Mouse (Mus musculus) testis, adult 2 months (tissue): ENCODE results near the gene Gdf11. TPM values are rescaled to one million over a fixed set of nuclear protein-coding genes. Genes with fewer than 3 reads are reported as not detected.
A peak's percentile ranks its signal among the peaks of the same experiment; 100 is the strongest.

Experiments used
- H3K27ac ChIP-seq: fragments of 200-500 bp; 2 replicates; pipeline ENCODE4 v1.5.1; 2012; ENCODE audit warnings: low read depth, low read length; ENCODE audit not compliant: control insufficient read depth, insufficient read depth
- H3K27me3 ChIP-seq: fragments of 200-500 bp; 2 replicates; pipeline ENCODE4 v1.6.1; 2012; ENCODE audit warnings: mild to moderate bottlenecking, low read length, moderate library complexity; ENCODE audit not compliant: control insufficient read depth, insufficient read depth
- H3K36me3 ChIP-seq: fragments of 200-500 bp; 2 replicates; pipeline ENCODE4 v1.6.1; 2012; ENCODE audit warnings: mild to moderate bottlenecking, low read length; ENCODE audit not compliant: control insufficient read depth, insufficient read depth
- H3K4me1 ChIP-seq: fragments of 200-500 bp; 2 replicates; pipeline ENCODE4 v1.6.1; 2012; ENCODE audit warnings: low read length; ENCODE audit not compliant: control insufficient read depth, insufficient read depth
- H3K4me3 ChIP-seq: fragments of 200-500 bp; 2 replicates; pipeline ENCODE4 v1.5.1; 2012; ENCODE audit warnings: low read depth, mild to moderate bottlenecking, low read length, moderate library complexity, mixed read lengths; ENCODE audit not compliant: control insufficient read depth
- CTCF ChIP-seq: fragments of 200-500 bp; IDR thresholded peaks from 2 replicates; pipeline ENCODE4 v1.5.1; 2012; ENCODE audit warnings: low read depth, mild to moderate bottlenecking, inconsistent platforms, low read length, moderate library complexity; ENCODE audit not compliant: control insufficient read depth, insufficient read depth, insufficient replicate concordance
- POLR2A ChIP-seq: fragments of 200-500 bp; IDR thresholded peaks from 2 replicates; pipeline ENCODE4 v1.6.1; 2012; ENCODE audit warnings: low read depth, mild to moderate bottlenecking, inconsistent platforms, low read length, moderate library complexity; ENCODE audit not compliant: control insufficient read depth
- polyA plus RNA-seq: library from polyadenylated mRNA; depleted of rRNA; stranded (reverse); fragments of >200 nt; gene quantifications from 2 replicates; pipeline ENCODE4 v1.2.3, GENCODE M21; 2012

The Gdf11 gene
- polyA plus RNA-seq, 1 experiment: 0.93 TPM

GRCm38 (mm10) chr10:128899759-128900490 lies 8.4 kb upstream of the Gdf11 start:
- Histone ChIP-seq H3K27me3 (no peaks in the 10 kb centered on the region), H3K4me3 (no peak overlapping the region), H3K4me1 (peaks cover 18% of the 10 kb centered on the region), H3K36me3 (no peaks in the 10 kb centered on the region), H3K27ac (no peak overlapping the region)
- no peak for TF ChIP-seq CTCF
- TF ChIP-seq POLR2A: no peak

GRCm38 (mm10) chr10:128897501-128897900 lies 6.0 kb upstream of the Gdf11 start:
- no peak for TF ChIP-seq CTCF
- no peak for TF ChIP-seq POLR2A
- Histone ChIP-seq H3K4me3 (peak overlapping the region; percentile 18), H3K27me3 (no peaks in the 10 kb centered on the region), H3K27ac (no peak overlapping the region), H3K36me3 (no peaks in the 10 kb centered on the region), H3K4me1 (peaks cover 23% of the 10 kb centered on the region)

GRCm38 (mm10) chr10:128896807-128897206 lies 5.3 kb upstream of the Gdf11 start:
- H3K27me3 ChIP-seq: no peaks in the 10 kb centered on the region
- no peak overlapping the region; the same call in none of the 2 replicates for H3K27ac ChIP-seq
- peak overlapping the region; percentile 90 for H3K4me3 ChIP-seq
- TF ChIP-seq POLR2A: no peak
- TF ChIP-seq CTCF: no peak
- H3K4me1 ChIP-seq: peaks cover 28% of the 10 kb centered on the region
- H3K36me3 ChIP-seq: no peaks in the 10 kb centered on the region

- H3K4me3 ChIP-seq: peak overlapping the region; percentile 90
- peak; percentile 51; the same call in 1 of the 2 replicates for TF ChIP-seq POLR2A
- no peak for TF ChIP-seq CTCF
- peak overlapping the region; percentile 85 for H3K27ac ChIP-seq
- H3K36me3 ChIP-seq: no peaks in the 10 kb centered on the region
- no peaks in the 10 kb centered on the region for H3K27me3 ChIP-seq
- peaks cover 29% of the 10 kb centered on the region for H3K4me1 ChIP-seq
Observed at GRCm38 (mm10) chr10:128895952-128896693, 4.6 kb upstream of the Gdf11 start.

- no peaks in the 10 kb centered on the region for H3K27me3 ChIP-seq
- H3K4me1 ChIP-seq: peaks cover 30% of the 10 kb centered on the region
- peak overlapping the region; percentile 90 for H3K4me3 ChIP-seq
- TF ChIP-seq POLR2A (no peak), CTCF (peak; percentile 23; the same call in 1 of the 2 replicates)
- peak overlapping the region; percentile 85; the same call in 1 of the 2 replicates for H3K27ac ChIP-seq
- no peaks in the 10 kb centered on the region for H3K36me3 ChIP-seq
Observed at GRCm38 (mm10) chr10:128895437-128895836, 3.9 kb upstream of the Gdf11 start.

GRCm38 (mm10) chr10:128892246-128892645 lies 728 bp upstream of the Gdf11 start:
- TF ChIP-seq CTCF: no peak
- TF ChIP-seq POLR2A: no peak
- peaks cover 30% of the 10 kb centered on the region for H3K4me1 ChIP-seq

More at GRCm38 (mm10) chr10:128892246-128892645, 728 bp upstream of the Gdf11 start:
- H3K36me3 ChIP-seq: no peaks in the 10 kb centered on the region
- no peak overlapping the region for H3K27ac ChIP-seq
- H3K4me3 ChIP-seq: peak overlapping the region; percentile 70
- no peaks in the 10 kb centered on the region for H3K27me3 ChIP-seq
